ENCODE assay signal across 21 mouse cellular contexts in the genomic region with DNA sequence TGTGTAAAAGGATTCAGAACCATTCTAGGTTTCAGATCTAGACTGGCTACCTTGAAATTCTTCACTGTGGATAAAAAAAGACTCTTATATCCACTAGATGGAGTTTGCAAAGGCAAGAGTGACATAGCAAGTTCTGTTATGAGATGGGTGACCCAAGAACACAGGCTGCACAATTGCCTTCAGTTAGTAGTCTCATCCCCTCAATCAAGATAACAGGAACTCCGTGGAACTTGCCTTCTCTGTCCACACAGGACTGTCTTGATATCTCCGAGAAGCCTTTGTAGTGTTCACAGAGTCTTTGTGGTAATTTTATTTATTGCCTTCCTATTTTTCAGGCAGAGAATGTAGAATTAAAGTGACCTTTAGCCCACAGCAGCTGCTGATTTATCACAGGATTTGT. TPM values are rescaled to one million over a fixed set of nuclear protein-coding genes. Genes with fewer than 3 reads are reported as not detected.
DNase-seq lines count a peak whose midpoint lies in the region; ATAC-seq lines count a peak whose summit lies in the region.
"Had no signal": no experiment of that assay in that cellular context is flagged by ENCODE, and none has a peak within 500 bp of the region (broad histone marks: within the 10 kb centered on the region; RNA-seq: fewer than 3 reads in every experiment).

No protein-coding gene starts in this region.

- no peak overlapping the region for H3K4me2 ChIP-seq in neural tube, embryonic 15.5 days
- no peak overlapping the region for H3K4me2 ChIP-seq in limb, embryonic 15.5 days
- H3K4me2 ChIP-seq in midbrain, embryonic 16.5 days (ENCODE audit: low read length), result no peak overlapping the region
- H3K4me2 ChIP-seq: embryonic facial prominence, embryonic 12.5 days; forebrain, embryonic 12.5 days; hindbrain, embryonic 13.5 days had no signal

- H3K9me3 ChIP-seq in neural tube, embryonic 15.5 days (replicated peaks), result no peaks in the 10 kb centered on the region
- H3K9me3 ChIP-seq in limb, embryonic 15.5 days, result no peaks in the 10 kb centered on the region
- H3K9me3 ChIP-seq in midbrain, embryonic 16.5 days (replicated peaks; ENCODE audit: control insufficient read depth, low read length, poor library complexity, severe bottlenecking), result no peaks in the 10 kb centered on the region
- H3K9me3 ChIP-seq: embryonic facial prominence, embryonic 12.5 days; forebrain, embryonic 12.5 days; heart, embryonic 10.5 days; hindbrain, embryonic 13.5 days had no signal

- H3K9ac ChIP-seq in neural tube, embryonic 15.5 days (replicated peaks), result no peak overlapping the region
- no peak overlapping the region for H3K9ac ChIP-seq in limb, embryonic 15.5 days
- H3K9ac ChIP-seq in midbrain, embryonic 16.5 days (ENCODE audit: low read depth, low read length), result no peak overlapping the region
- H3K9ac ChIP-seq: embryonic facial prominence, embryonic 12.5 days; forebrain, embryonic 12.5 days; hindbrain, embryonic 13.5 days had no signal

- no peaks in the 10 kb centered on the region for H3K27me3 ChIP-seq in neural tube, embryonic 15.5 days (replicated peaks)
- no peaks in the 10 kb centered on the region for H3K27me3 ChIP-seq in limb, embryonic 15.5 days
- H3K27me3 ChIP-seq in midbrain, embryonic 16.5 days (ENCODE audit: control insufficient read depth, insufficient read depth, low read depth, low read length), result no peaks in the 10 kb centered on the region
- H3K27me3 ChIP-seq: embryonic facial prominence, embryonic 12.5 days; forebrain, embryonic 12.5 days; hindbrain, embryonic 13.5 days had no signal

- peak; percentile 14 for DNase-seq in kidney, postnatal 14 days
- no peak for DNase-seq in kidney, adult 9 months
- no peak for DNase-seq in neural tube, embryonic 10.5 days (ENCODE audit: extremely low spot score, low spot score)
- DNase-seq in left cerebral cortex, postnatal 36 days (ENCODE audit: low spot score in 2 of 2), result no peak
- DNase-seq: adrenal gland, postnatal 10 days; cerebellum, adult 11 months; cerebellum, adult 8-10 months; cerebellum, postnatal 14 days; gastrocnemius, postnatal 10 days; heart, adult 18-20 months; heart, postnatal 10 days; heart, postnatal 4 days had no signal

- intact Hi-C loops in left cerebral cortex, postnatal 36 days (cut with DNase I), result no loop called here

- no peak overlapping the region for H3K27ac ChIP-seq in neural tube, embryonic 15.5 days (replicated peaks)
- peak overlapping the region; percentile 40; the same call in 1 of the 2 replicates for H3K27ac ChIP-seq in limb, embryonic 15.5 days
- H3K27ac ChIP-seq in midbrain, embryonic 16.5 days (ENCODE audit: low read length), result no peak overlapping the region
- H3K27ac ChIP-seq: embryonic facial prominence, embryonic 12.5 days; forebrain, embryonic 12.5 days; heart, embryonic 10.5 days; hindbrain, embryonic 13.5 days had no signal

- ATAC-seq in neural tube, embryonic 15.5 days (ENCODE audit: low FRiP score), result peak; percentile 28; the same call in 1 of the 2 replicates
- no peak for ATAC-seq in limb, embryonic 15.5 days (ENCODE audit: insufficient number of reproducible peaks, low FRiP score, low TSS enrichment, low read depth)
- ATAC-seq in midbrain, embryonic 16.5 days, result no peak
- ATAC-seq: forebrain, embryonic 16.5 days had no signal

- WGBS in neural tube, embryonic 15.5 days, result 16% methylated on average over 2 of the region's 2 CpGs
- 15% methylated on average over 2 of the region's 2 CpGs for WGBS in limb, embryonic 15.5 days
- 69% methylated on average over 2 of the region's 2 CpGs for WGBS in midbrain, embryonic 16.5 days

- H3K4me3 ChIP-seq in neural tube, embryonic 15.5 days (replicated peaks), result no peak overlapping the region
- H3K4me3 ChIP-seq in limb, embryonic 15.5 days, result no peak overlapping the region
- no peak overlapping the region for H3K4me3 ChIP-seq in midbrain, embryonic 16.5 days (ENCODE audit: low read depth, low read length)
- H3K4me3 ChIP-seq: embryonic facial prominence, embryonic 12.5 days; forebrain, embryonic 12.5 days; heart, embryonic 10.5 days; hindbrain, embryonic 13.5 days had no signal

- H3K36me3 ChIP-seq in neural tube, embryonic 15.5 days, result no peaks in the 10 kb centered on the region
- no peaks in the 10 kb centered on the region for H3K36me3 ChIP-seq in limb, embryonic 15.5 days
- H3K36me3 ChIP-seq in midbrain, embryonic 16.5 days (ENCODE audit: control insufficient read depth, insufficient read depth, low read length), result no peaks in the 10 kb centered on the region
- H3K36me3 ChIP-seq: embryonic facial prominence, embryonic 12.5 days; forebrain, embryonic 12.5 days; heart, embryonic 10.5 days; hindbrain, embryonic 13.5 days had no signal

- H3K4me1 ChIP-seq in neural tube, embryonic 15.5 days, result no peaks in the 10 kb centered on the region
- peaks cover 11% of the 10 kb centered on the region for H3K4me1 ChIP-seq in limb, embryonic 15.5 days
- no peaks in the 10 kb centered on the region for H3K4me1 ChIP-seq in midbrain, embryonic 16.5 days (ENCODE audit: control insufficient read depth, insufficient read depth, low read length)
- H3K4me1 ChIP-seq: embryonic facial prominence, embryonic 12.5 days; forebrain, embryonic 12.5 days; heart, embryonic 10.5 days; hindbrain, embryonic 13.5 days had no signal

RNA-seq across cellular contexts. Expression of gene Spag17, which starts 42.9 kb away (rescaled TPM):
- polyA plus RNA-seq in neural tube, embryonic 15.5 days (2015; fragmentation: Nextera tagmentation; extraction: Ambion mirVana), result 0.12 and 0.27 TPM in 2 replicates
- 0.42 and 0.81 TPM in 2 replicates for polyA plus RNA-seq in limb, embryonic 15.5 days (2015; fragmentation: Nextera tagmentation; extraction: Ambion mirVana)
- polyA plus RNA-seq in midbrain, embryonic 16.5 days (2015; fragmentation: Nextera tagmentation; extraction: Ambion mirVana), result 0.67 and 0.89 TPM in 2 replicates
- under 1 TPM; 0.07 to 0.22 TPM for total RNA-seq in left cerebral cortex, postnatal 36 days (2021)
- total RNA-seq: common myeloid progenitor, adult 5-6 weeks; heart, postnatal 4 days had no signal
